Mouse (Mus musculus): ENCODE data around the gene Clmp.

Gene Clmp

DNA sequence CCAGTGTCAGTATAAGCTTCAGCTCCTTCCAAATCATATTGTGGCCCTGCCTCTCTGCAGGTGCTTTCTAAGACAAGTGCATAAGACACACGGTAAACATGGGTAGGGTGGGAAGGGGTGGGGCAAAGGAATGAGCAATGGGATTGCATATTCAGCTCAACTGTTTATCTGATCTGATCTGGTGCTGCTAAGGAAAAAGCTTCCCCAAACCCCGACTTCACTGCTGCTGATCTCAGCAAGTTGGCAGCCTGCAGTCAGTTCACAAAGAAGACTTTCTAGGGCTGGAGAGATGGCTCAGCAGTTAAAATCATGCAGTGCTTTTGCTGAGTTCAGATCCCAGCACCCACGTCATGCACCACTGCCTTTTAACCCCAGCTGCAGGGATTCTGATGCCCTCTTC is 24.2 kb downstream of the Clmp start:
- CTCF ChIA-PET: interaction anchor here in 3 of 4 experiments (0.5 to 1.8 kb wide), 11 partner anchors 25 to 524 kb away, joined by 3 to 8 read pairs (median 3); no protein-coding TSS in a partner anchor
- POLR2A ChIA-PET: interaction anchor here in 2 of 4 experiments (0.6 to 1.7 kb wide), 6 partner anchors 8 to 475 kb away, joined by 3 to 9 read pairs (median 3); no protein-coding TSS in a partner anchor

GRCm38 (mm10) chr9:40711654-40712053 is 25.9 kb downstream of the Clmp start:
- CTCF ChIA-PET: interaction anchor here in 1 of 4 experiments (0.5 kb wide), 1 partner anchor 114 kb away, joined by 6 read pairs; no protein-coding TSS in a partner anchor
- POLR2A ChIA-PET: no interaction called here

- ChIA-PET CTCF (interaction anchor here in 2 of 4 experiments (0.7 to 1.3 kb wide), 3 partner anchors 14 to 35 kb away, joined by 3 to 6 read pairs (median 4); no protein-coding TSS in a partner anchor), POLR2A (interaction anchor here in 3 of 4 experiments (0.6 to 2.0 kb wide), 12 partner anchors 8 to 405 kb away, joined by 3 to 9 read pairs (median 3); no protein-coding TSS in a partner anchor)
Measured at GRCm38 (mm10) chr9:40717182-40717874, 31.6 kb downstream of the Clmp start.

GRCm38 (mm10) chr9:40717875-40718185 is 32.1 kb downstream of the Clmp start:
- ChIA-PET POLR2A (interaction anchor here in 3 of 4 experiments (0.7 to 2.0 kb wide), 7 partner anchors 9 to 406 kb away, joined by 3 to 9 read pairs (median 3); no protein-coding TSS in a partner anchor), CTCF (interaction anchor here in 3 of 4 experiments (0.5 to 1.3 kb wide), 4 partner anchors 13 to 434 kb away, joined by 3 to 8 read pairs (median 5); no protein-coding TSS in a partner anchor)

- ChIA-PET CTCF (interaction anchor here in 1 of 4 experiments (0.7 kb wide), 1 partner anchor 96 kb away, joined by 4 read pairs; no protein-coding TSS in a partner anchor), POLR2A (interaction anchor here in 2 of 4 experiments (0.6 to 0.7 kb wide), 2 partner anchors 13 to 1490 kb away, joined by 3 read pairs; no protein-coding TSS in a partner anchor)
Measured at GRCm38 (mm10) chr9:40720881-40721280, 35.1 kb downstream of the Clmp start.

DNA sequence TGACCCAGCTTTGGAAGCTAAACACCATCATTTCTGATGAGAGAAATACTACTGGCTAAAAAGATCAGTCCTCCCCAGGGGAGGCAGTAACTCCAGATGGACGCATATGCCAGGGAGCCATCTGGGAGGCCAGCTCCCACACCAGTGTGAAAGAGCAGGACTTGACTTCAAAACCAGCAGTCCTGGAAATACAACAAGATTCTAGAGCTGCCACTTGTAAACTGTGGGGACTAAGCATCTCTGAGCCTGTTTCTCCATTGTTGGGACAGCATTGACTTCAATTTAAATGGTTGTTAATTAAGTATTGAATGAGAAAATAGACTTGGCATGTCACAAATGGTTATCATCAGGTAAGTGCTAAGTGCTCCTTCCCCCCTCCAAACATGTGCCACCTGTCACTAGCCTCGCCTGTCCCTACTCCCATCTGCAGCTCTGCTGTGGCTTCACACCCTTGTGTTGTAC is 37.6 kb downstream of the Clmp start:
- POLR2A ChIA-PET: interaction anchor here in 3 of 4 experiments (0.5 to 1.3 kb wide), 4 partner anchors 8 to 102 kb away, joined by 3 to 4 read pairs (median 3); partner anchors contain the start of gene Hspa8 (in 1 of the 3)
- CTCF ChIA-PET: no interaction called here

- ChIA-PET CTCF (no interaction called here), POLR2A (interaction anchor here in 2 of 4 experiments (0.6 to 1.3 kb wide), 3 partner anchors 15 to 274 kb away, joined by 3 to 4 read pairs (median 3); no protein-coding TSS in a partner anchor)
Measured at GRCm38 (mm10) chr9:40724978-40725377, 39.2 kb downstream of the Clmp start.

- ChIA-PET CTCF (no interaction called here), POLR2A (interaction anchor here in 1 of 4 experiments (0.5 to 0.9 kb wide), 2 partner anchors 24 to 30 kb away, joined by 3 read pairs; no protein-coding TSS in a partner anchor)
Measured at GRCm38 (mm10) chr9:40727140-40727823, 41.5 kb downstream of the Clmp start.

- ChIA-PET POLR2A (interaction anchor here in 1 of 4 experiments (0.5 to 0.9 kb wide), 4 partner anchors 25 to 74 kb away, joined by 3 read pairs; no protein-coding TSS in a partner anchor), CTCF (no interaction called here)
Measured at GRCm38 (mm10) chr9:40727824-40728495, 42.2 kb downstream of the Clmp start.

GRCm38 (mm10) chr9:40730302-40730700 is 44.5 kb downstream of the Clmp start:
- POLR2A ChIA-PET: interaction anchor here in 3 of 4 experiments (0.6 to 2.3 kb wide), 12 partner anchors 13 to 101 kb away, joined by 3 to 10 read pairs (median 4); partner anchors contain the start of gene Hspa8 (in 1 of the 3)
- CTCF ChIA-PET: interaction anchor here in 1 of 4 experiments (2.1 kb wide), 1 partner anchor 114 kb away, joined by 11 read pairs; no protein-coding TSS in a partner anchor

- CTCF ChIA-PET: interaction anchor here in 3 of 4 experiments (0.5 to 2.1 kb wide), 5 partner anchors 13 to 329 kb away, joined by 3 to 11 read pairs (median 6); no protein-coding TSS in a partner anchor
- POLR2A ChIA-PET: interaction anchor here in 3 of 4 experiments (0.6 to 2.3 kb wide), 18 partner anchors 8 to 148 kb away, joined by 3 to 10 read pairs (median 3); partner anchors contain the start of gene Hspa8 (in 1 of the 3)
Measured at GRCm38 (mm10) chr9:40730701-40731590, 45.2 kb downstream of the Clmp start.

- ChIA-PET CTCF (interaction anchor here in 3 of 4 experiments (0.6 to 2.1 kb wide), 5 partner anchors 19 to 476 kb away, joined by 3 to 11 read pairs (median 5); no protein-coding TSS in a partner anchor), POLR2A (interaction anchor here in 3 of 4 experiments (0.6 to 2.3 kb wide), 15 partner anchors 9 to 529 kb away, joined by 3 to 10 read pairs (median 4); no protein-coding TSS in a partner anchor)
Measured at GRCm38 (mm10) chr9:40731591-40732048, 45.9 kb downstream of the Clmp start.

DNA sequence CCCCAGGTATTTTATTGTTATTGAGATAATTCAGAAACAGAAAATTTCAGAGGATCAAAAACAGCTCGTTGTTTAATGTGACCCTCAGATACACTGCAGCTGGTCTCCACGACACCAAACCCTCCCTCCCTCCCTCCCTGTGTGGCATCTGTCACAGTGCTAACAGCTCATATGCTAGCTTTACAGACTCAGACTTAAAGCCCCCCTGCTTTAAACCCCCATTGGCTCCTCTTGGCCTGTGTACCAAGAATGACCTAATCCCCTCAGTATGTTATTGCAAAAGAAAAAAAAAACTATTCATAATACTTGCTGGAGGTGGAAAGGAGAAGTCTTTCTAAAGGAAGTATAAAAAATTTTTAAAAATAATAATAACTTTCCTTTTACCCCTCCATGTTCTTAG is 46.5 kb downstream of the Clmp start:
- POLR2A ChIA-PET: interaction anchor here in 2 of 4 experiments (1.0 to 2.3 kb wide), 4 partner anchors 12 to 94 kb away, joined by 3 to 10 read pairs (median 4); no protein-coding TSS in a partner anchor
- CTCF ChIA-PET: interaction anchor here in 2 of 4 experiments (1.2 to 2.1 kb wide), 4 partner anchors 18 to 330 kb away, joined by 3 to 11 read pairs (median 6); no protein-coding TSS in a partner anchor

GRCm38 (mm10) chr9:40737117-40737516 is 51.4 kb downstream of the Clmp start:
- ChIA-PET CTCF (interaction anchor here in 1 of 4 experiments (0.7 kb wide), 1 partner anchor 292 kb away, joined by 3 read pairs; no protein-coding TSS in a partner anchor), POLR2A (no interaction called here)

- ChIA-PET POLR2A (interaction anchor here in 2 of 4 experiments (0.8 to 2.5 kb wide), 5 partner anchors 12 to 333 kb away, joined by 3 to 10 read pairs (median 3); partner anchors contain the start of gene Hspa8 (in 1 of the 2)), CTCF (interaction anchor here in 3 of 4 experiments (0.7 to 1.8 kb wide), 3 partner anchors 8 to 353 kb away, joined by 3 to 5 read pairs (median 5); no protein-coding TSS in a partner anchor)
Measured at GRCm38 (mm10) chr9:40743525-40744034, 57.8 kb downstream of the Clmp start.

DNA sequence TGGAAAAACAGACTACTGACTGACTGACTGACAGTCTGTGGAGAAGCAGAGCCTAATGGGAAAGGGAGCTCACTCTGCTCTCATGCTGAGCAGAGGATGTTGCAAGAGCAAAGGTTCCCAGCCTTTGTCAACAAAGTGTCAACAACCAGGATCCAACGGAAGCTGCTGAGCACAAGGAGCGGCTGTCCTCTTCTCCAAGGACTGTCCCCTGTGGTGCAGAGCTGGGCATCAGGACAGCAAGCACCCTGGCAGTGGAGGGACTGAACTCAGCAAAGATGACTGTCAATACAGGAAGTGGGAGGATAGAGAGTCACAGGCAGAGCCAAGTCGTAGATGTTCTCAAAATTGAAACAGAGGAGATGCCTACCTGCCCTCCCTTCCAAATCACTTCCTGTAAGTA is 58.5 kb downstream of the Clmp start:
- POLR2A ChIA-PET: interaction anchor here in 2 of 4 experiments (0.8 to 2.5 kb wide), 5 partner anchors 13 to 333 kb away, joined by 3 to 10 read pairs (median 3); partner anchors contain the start of gene Hspa8 (in 1 of the 2)
- CTCF ChIA-PET: interaction anchor here in 2 of 4 experiments (0.7 to 1.8 kb wide), 3 partner anchors 7 to 353 kb away, joined by 3 to 5 read pairs (median 3); no protein-coding TSS in a partner anchor
